Mouse (Mus musculus): Measurements from ENCODE around the gene Tgfbrap1. TPM values are rescaled to one million over a fixed set of nuclear protein-coding genes. Genes with fewer than 3 reads are reported as not detected.

The Tgfbrap1 gene
- polyA plus RNA-seq (2015; fragmentation: Nextera tagmentation; extraction: Ambion mirVana) = 18.1 and 19.5 TPM in 2 replicates

- peak; percentile 97 for ATAC-seq
- Histone ChIP-seq H3K9ac (replicated peaks; ENCODE audit: low read depth, low read length) (peak within 1 kb of the TSS; percentile 89), H3K27me3 (replicated peaks; ENCODE audit: control insufficient read depth, insufficient read depth, low read length) (no peaks in the 10 kb centered on the region), H3K9me3 (ENCODE audit: control insufficient read depth, low read length) (no peaks in the 10 kb centered on the region), H3K36me3 (ENCODE audit: control insufficient read depth, insufficient read depth) (no peaks in the 10 kb centered on the region; the same call in 1 of the 2 replicates), H3K4me1 (replicated peaks; ENCODE audit: control insufficient read depth, insufficient read depth, low read length) (peaks cover 9% of the 10 kb centered on the region), H3K27ac (ENCODE audit: low read length) (peak within 1 kb of the TSS; percentile 99), H3K4me3 (replicated peaks; ENCODE audit: low read length) (peak within 1 kb of the TSS; percentile 92), H3K4me2 (ENCODE audit: low read length) (peak within 1 kb of the TSS; percentile 89)
- WGBS = 1% methylated on average over 57 of the region's 57 CpGs
Observed at GRCm38 (mm10) chr1:43098031-43098984, at the start of gene Tgfbrap1, which contains the start of gene AI597479. TSS of gene Tgfbrap1 (minus strand) at chr1:43098637. TSS of gene AI597479 (plus strand) at chr1:43098710.

GRCm38 (mm10) chr1:43147474-43147873, 49.0 kb upstream of the Tgfbrap1 start:
- no peak for ATAC-seq
- H3K4me2 ChIP-seq (ENCODE audit: low read length) = no peak overlapping the region
- H3K27ac ChIP-seq (ENCODE audit: low read length) = no peak overlapping the region
- H3K9ac ChIP-seq (replicated peaks; ENCODE audit: low read depth, low read length) = no peak overlapping the region
- H3K4me3 ChIP-seq (replicated peaks; ENCODE audit: low read length) = no peak overlapping the region
- no peaks in the 10 kb centered on the region for H3K9me3 ChIP-seq (ENCODE audit: control insufficient read depth, low read length)
- no peaks in the 10 kb centered on the region for H3K27me3 ChIP-seq (replicated peaks; ENCODE audit: control insufficient read depth, insufficient read depth, low read length)
- H3K4me1 ChIP-seq (replicated peaks; ENCODE audit: control insufficient read depth, insufficient read depth, low read length) = peaks cover 10% of the 10 kb centered on the region
- 70% methylated on average over 2 of the region's 2 CpGs for WGBS
- no peaks in the 10 kb centered on the region for H3K36me3 ChIP-seq (ENCODE audit: control insufficient read depth, insufficient read depth)

GRCm38 (mm10) chr1:43145388-43145787, 47.0 kb upstream of the Tgfbrap1 start:
- no peaks in the 10 kb centered on the region for H3K9me3 ChIP-seq (ENCODE audit: control insufficient read depth, low read length)
- no peak overlapping the region for H3K4me2 ChIP-seq (ENCODE audit: low read length)
- no peak overlapping the region for H3K9ac ChIP-seq (replicated peaks; ENCODE audit: low read depth, low read length)
- no peaks in the 10 kb centered on the region for H3K27me3 ChIP-seq (replicated peaks; ENCODE audit: control insufficient read depth, insufficient read depth, low read length)
- no peak overlapping the region for H3K27ac ChIP-seq (ENCODE audit: low read length)
- 97% methylated on average over 6 of the region's 6 CpGs for WGBS
- peaks cover 14% of the 10 kb centered on the region for H3K4me1 ChIP-seq (replicated peaks; ENCODE audit: control insufficient read depth, insufficient read depth, low read length)
- no peak overlapping the region for H3K4me3 ChIP-seq (replicated peaks; ENCODE audit: low read length)
- no peaks in the 10 kb centered on the region for H3K36me3 ChIP-seq (ENCODE audit: control insufficient read depth, insufficient read depth)
- no peak for ATAC-seq

- ATAC-seq = no peak
- Histone ChIP-seq H3K27ac (ENCODE audit: low read length) (no peak overlapping the region), H3K9me3 (ENCODE audit: control insufficient read depth, low read length) (no peaks in the 10 kb centered on the region), H3K4me1 (replicated peaks; ENCODE audit: control insufficient read depth, insufficient read depth, low read length) (peaks cover 14% of the 10 kb centered on the region), H3K27me3 (replicated peaks; ENCODE audit: control insufficient read depth, insufficient read depth, low read length) (no peaks in the 10 kb centered on the region), H3K9ac (replicated peaks; ENCODE audit: low read depth, low read length) (no peak overlapping the region), H3K36me3 (ENCODE audit: control insufficient read depth, insufficient read depth) (no peaks in the 10 kb centered on the region), H3K4me2 (ENCODE audit: low read length) (no peak overlapping the region), H3K4me3 (replicated peaks; ENCODE audit: low read length) (no peak overlapping the region)
- WGBS = 83% methylated on average over 8 of the region's 8 CpGs
Observed at GRCm38 (mm10) chr1:43144338-43144906, 46.0 kb upstream of the Tgfbrap1 start.

- ATAC-seq = no peak
- Histone ChIP-seq H3K36me3 (ENCODE audit: control insufficient read depth, insufficient read depth) (no peaks in the 10 kb centered on the region), H3K4me2 (ENCODE audit: low read length) (no peak overlapping the region), H3K27ac (ENCODE audit: low read length) (no peak overlapping the region), H3K4me3 (replicated peaks; ENCODE audit: low read length) (no peak overlapping the region), H3K4me1 (replicated peaks; ENCODE audit: control insufficient read depth, insufficient read depth, low read length) (peaks cover 14% of the 10 kb centered on the region), H3K9ac (replicated peaks; ENCODE audit: low read depth, low read length) (no peak overlapping the region), H3K9me3 (ENCODE audit: control insufficient read depth, low read length) (no peaks in the 10 kb centered on the region), H3K27me3 (replicated peaks; ENCODE audit: control insufficient read depth, insufficient read depth, low read length) (no peaks in the 10 kb centered on the region)
- 92% methylated on average over 4 of the region's 4 CpGs for WGBS
Observed at GRCm38 (mm10) chr1:43143791-43144190, 45.4 kb upstream of the Tgfbrap1 start.

- H3K27ac ChIP-seq (ENCODE audit: low read length) = no peak overlapping the region; the same call in 1 of the 2 replicates
- 69% methylated on average over 4 of the region's 4 CpGs for WGBS
- ATAC-seq = no peak; the same call in 1 of the 2 replicates
Observed at GRCm38 (mm10) chr1:43143284-43143683, 44.8 kb upstream of the Tgfbrap1 start.

GRCm38 (mm10) chr1:43142849-43143248, 44.4 kb upstream of the Tgfbrap1 start:
- no peak overlapping the region for H3K4me3 ChIP-seq (replicated peaks; ENCODE audit: low read length)
- no peak overlapping the region for H3K4me2 ChIP-seq (ENCODE audit: low read length)
- no peaks in the 10 kb centered on the region for H3K27me3 ChIP-seq (replicated peaks; ENCODE audit: control insufficient read depth, insufficient read depth, low read length)
- 30% methylated on average over 6 of the region's 6 CpGs for WGBS
- peaks cover 14% of the 10 kb centered on the region for H3K4me1 ChIP-seq (replicated peaks; ENCODE audit: control insufficient read depth, insufficient read depth, low read length)
- H3K9ac ChIP-seq (replicated peaks; ENCODE audit: low read depth, low read length) = no peak overlapping the region
- ATAC-seq = 0 out of 2 replicates have a peak, but pooled peaks have one; percentile 13
- H3K9me3 ChIP-seq (ENCODE audit: control insufficient read depth, low read length) = no peaks in the 10 kb centered on the region
- H3K36me3 ChIP-seq (ENCODE audit: control insufficient read depth, insufficient read depth) = no peaks in the 10 kb centered on the region
- no peak overlapping the region; the same call in 1 of the 2 replicates for H3K27ac ChIP-seq (ENCODE audit: low read length)

More at GRCm38 (mm10) chr1:43143284-43143683, 44.8 kb upstream of the Tgfbrap1 start:
- Histone ChIP-seq H3K4me1 (replicated peaks; ENCODE audit: control insufficient read depth, insufficient read depth, low read length) (peaks cover 14% of the 10 kb centered on the region), H3K4me2 (ENCODE audit: low read length) (no peak overlapping the region), H3K27me3 (replicated peaks; ENCODE audit: control insufficient read depth, insufficient read depth, low read length) (no peaks in the 10 kb centered on the region), H3K36me3 (ENCODE audit: control insufficient read depth, insufficient read depth) (no peaks in the 10 kb centered on the region), H3K9me3 (ENCODE audit: control insufficient read depth, low read length) (no peaks in the 10 kb centered on the region), H3K4me3 (replicated peaks; ENCODE audit: low read length) (no peak overlapping the region), H3K9ac (replicated peaks; ENCODE audit: low read depth, low read length) (no peak overlapping the region)

GRCm38 (mm10) chr1:43141555-43141961, 43.1 kb upstream of the Tgfbrap1 start:
- Histone ChIP-seq H3K4me3 (replicated peaks; ENCODE audit: low read length) (no peak overlapping the region), H3K4me2 (ENCODE audit: low read length) (no peak overlapping the region), H3K36me3 (ENCODE audit: control insufficient read depth, insufficient read depth) (no peaks in the 10 kb centered on the region), H3K4me1 (replicated peaks; ENCODE audit: control insufficient read depth, insufficient read depth, low read length) (peaks cover 19% of the 10 kb centered on the region), H3K27ac (ENCODE audit: low read length) (no peak overlapping the region), H3K9me3 (ENCODE audit: control insufficient read depth, low read length) (no peaks in the 10 kb centered on the region), H3K27me3 (replicated peaks; ENCODE audit: control insufficient read depth, insufficient read depth, low read length) (no peaks in the 10 kb centered on the region), H3K9ac (replicated peaks; ENCODE audit: low read depth, low read length) (no peak overlapping the region)
- no peak for ATAC-seq
- WGBS = 57% methylated on average over 11 of the region's 11 CpGs

GRCm38 (mm10) chr1:43139587-43140266, 41.3 kb upstream of the Tgfbrap1 start:
- Histone ChIP-seq H3K4me3 (replicated peaks; ENCODE audit: low read length) (no peak overlapping the region), H3K4me2 (ENCODE audit: low read length) (no peak overlapping the region), H3K9me3 (ENCODE audit: control insufficient read depth, low read length) (no peaks in the 10 kb centered on the region), H3K36me3 (ENCODE audit: control insufficient read depth, insufficient read depth) (no peaks in the 10 kb centered on the region), H3K4me1 (replicated peaks; ENCODE audit: control insufficient read depth, insufficient read depth, low read length) (peaks cover 24% of the 10 kb centered on the region), H3K27ac (ENCODE audit: low read length) (no peak overlapping the region), H3K9ac (replicated peaks; ENCODE audit: low read depth, low read length) (no peak overlapping the region), H3K27me3 (replicated peaks; ENCODE audit: control insufficient read depth, insufficient read depth, low read length) (no peaks in the 10 kb centered on the region)
- ATAC-seq = peak; percentile 54
- WGBS = 52% methylated on average over 8 of the region's 8 CpGs
